Mouse (Mus musculus) frontal cortex, adult 2 months (tissue): ENCODE results near the gene Ooep. TPM values are rescaled to one million over a fixed set of nuclear protein-coding genes. Genes with fewer than 3 reads are reported as not detected.
"Not testable (repeated sequence)": the region's sequence is repeated elsewhere in the genome, so short reads cannot be mapped to it uniquely, and the experiment has no call there.

ENCODE experiments used
- DNase-seq, 2 experiments: peaks; one replicate each; pipeline ENCODE4 v3.0.0; 2022; ENCODE audit warnings: low spot score in 1 of 2; ENCODE audit errors: extremely low spot score in 1 of 2
- polyA plus RNA-seq: library from polyadenylated mRNA; depleted of rRNA; stranded (reverse); fragments of >200 nt; gene quantifications from 2 replicates; pipeline ENCODE4 v1.2.3, GENCODE M21; 2012

The Ooep gene
- polyA plus RNA-seq, 1 experiment: 0.08 TPM

- no peak for DNase-seq
Measured at GRCm38 (mm10) chr9:78368671-78369293, 9.7 kb downstream of the Ooep start.

- not testable (repeated sequence) for DNase-seq
Measured at GRCm38 (mm10) chr9:78367959-78368358, 10.6 kb downstream of the Ooep start, which contains the start of gene Dppa5a. Dppa5a (minus strand) TSS chr9:78368177.

- DNase-seq: no peak
Measured at GRCm38 (mm10) chr9:78365850-78366544, 12.5 kb downstream of the Ooep start.

- DNase-seq: no peak
Measured at GRCm38 (mm10) chr9:78364701-78365100, 13.8 kb downstream of the Ooep start.

GRCm38 (mm10) chr9:78363374-78363773, 15.2 kb downstream of the Ooep start:
- no peak for DNase-seq

- no peak for DNase-seq
Measured at GRCm38 (mm10) chr9:78360484-78360872, 18.0 kb downstream of the Ooep start.

GRCm38 (mm10) chr9:78359750-78360483, 18.6 kb downstream of the Ooep start:
- no peak for DNase-seq

GRCm38 (mm10) chr9:78358053-78358452, 20.5 kb downstream of the Ooep start:
- DNase-seq: peak; percentile 3 to 72

GRCm38 (mm10) chr9:78355611-78356010, 22.9 kb downstream of the Ooep start, which contains the start of gene Gsta2:
Gsta2 (minus strand) TSS chr9:78355788.
- no peak for DNase-seq

- DNase-seq: no peak
Measured at GRCm38 (mm10) chr9:78354665-78355578, 23.6 kb downstream of the Ooep start.

- DNase-seq: no peak
Measured at GRCm38 (mm10) chr9:78351504-78352220, 26.9 kb downstream of the Ooep start.

- DNase-seq: not testable (repeated sequence)
Measured at GRCm38 (mm10) chr9:78350007-78350406, 28.5 kb downstream of the Ooep start.

GRCm38 (mm10) chr9:78349141-78349540, 29.4 kb downstream of the Ooep start:
- DNase-seq: not testable (repeated sequence)

GRCm38 (mm10) chr9:78348206-78349004, 30.1 kb downstream of the Ooep start:
- DNase-seq: not testable (repeated sequence)

- DNase-seq: no peak
Measured at GRCm38 (mm10) chr9:78347004-78347403, 31.5 kb downstream of the Ooep start.

GRCm38 (mm10) chr9:78345235-78345634, 33.3 kb downstream of the Ooep start:
- DNase-seq: not testable (repeated sequence)

- not testable (repeated sequence) for DNase-seq
Measured at GRCm38 (mm10) chr9:78343055-78343454, 35.5 kb downstream of the Ooep start.

GRCm38 (mm10) chr9:78342494-78342893, 36.0 kb downstream of the Ooep start:
- DNase-seq: not testable (repeated sequence)

GRCm38 (mm10) chr9:78340324-78340723, 38.2 kb downstream of the Ooep start:
- DNase-seq: peak in 1 of 2 experiments; percentile 27
